Mouse (Mus musculus) MEL (cell line): ENCODE data around the gene Tnik.

ENCODE experiments used
- MAFK ChIP-seq: IDR thresholded peaks from 2 replicates; pipeline ENCODE4 v1.6.1; 2011; ENCODE audit warnings: low read depth, mild to moderate bottlenecking, low read length, improper control_type of control experiment, borderline replicate concordance
- MAX ChIP-seq: IDR thresholded peaks from 2 replicates; pipeline ENCODE4 v1.6.1; 2011; ENCODE audit warnings: low read length, improper control_type of control experiment
- NELFE ChIP-seq: IDR thresholded peaks from 2 replicates; pipeline ENCODE4 v1.6.1; 2011; ENCODE audit warnings: low read depth, low read length, improper control_type of control experiment
- POLR2A ChIP-seq, 2 experiments: IDR thresholded peaks; 2 replicates each; pipeline ENCODE4 v1.6.1; 2011 to 2012; ENCODE audit warnings: low read length in 2 of 2, mild to moderate bottlenecking in 2 of 2, control low read depth in 1 of 2, improper control_type of control experiment in 1 of 2, low read depth in 1 of 2, moderate library complexity in 1 of 2; ENCODE audit not compliant: control insufficient read depth in 1 of 2, insufficient read depth in 1 of 2, poor library complexity in 1 of 2
- TBP ChIP-seq: IDR thresholded peaks from 2 replicates; pipeline ENCODE4 v1.8.0; 2011; ENCODE audit warnings: low read depth, low read length, improper control_type of control experiment
- TCF12 ChIP-seq: IDR thresholded peaks from 2 replicates; pipeline ENCODE4 v1.6.1; 2014; ENCODE audit warnings: low read depth, mild to moderate bottlenecking, inconsistent platforms, low read length, improper control_type of control experiment, moderate library complexity
- ZNF384 ChIP-seq: IDR thresholded peaks from 2 replicates; pipeline ENCODE4 v1.6.1; 2012; ENCODE audit warnings: low read depth, mild to moderate bottlenecking, inconsistent platforms, low read length, improper control_type of control experiment

DNA sequence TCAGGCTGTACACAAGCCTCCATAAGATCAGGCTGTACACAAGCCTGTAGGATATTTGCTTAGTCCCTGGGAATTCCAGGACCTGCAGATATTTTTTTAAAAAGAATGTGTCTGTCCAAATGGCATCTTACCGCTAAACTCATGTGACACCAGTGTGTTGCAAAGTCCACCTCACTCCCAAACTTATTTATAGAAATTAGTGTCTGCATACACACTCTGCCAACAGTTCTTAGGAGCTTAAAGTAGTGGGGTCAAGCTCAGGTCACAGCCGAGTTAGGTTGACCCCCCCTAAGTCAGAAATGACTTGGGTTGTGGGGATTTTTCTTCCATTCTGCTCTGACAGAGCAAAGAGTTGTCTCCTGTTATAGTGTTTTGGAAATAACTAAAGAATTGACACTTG is 168.4 kb downstream of the Tnik start:
- TF ChIP-seq TCF12, result no peak
- TF ChIP-seq MAFK, result no peak
- no peak for TF ChIP-seq NELFE
- TF ChIP-seq MAX, result no peak
- no peak for TF ChIP-seq POLR2A (IDR thresholded peaks at IDR 0.05; ENCODE audit: control insufficient read depth in 1 of 2, insufficient read depth in 1 of 2, low read depth in 1 of 2, low read length in 2 of 2, poor library complexity in 1 of 2)
- no peak for TF ChIP-seq ZNF384
- no peak for TF ChIP-seq TBP
